Mouse (Mus musculus) cortical plate, adult 2 months (tissue): ENCODE data around the gene Fgd2. TPM values are rescaled to one million over a fixed set of nuclear protein-coding genes. Genes with fewer than 3 reads are reported as not detected.

Experiments
- H3K27ac ChIP-seq: fragments of 200-500 bp; 2 replicates; pipeline ENCODE4 v1.5.1; 2012; ENCODE audit warnings: low read length, control low read depth, inconsistent platforms; ENCODE audit not compliant: insufficient read depth
- H3K4me1 ChIP-seq: fragments of 200-500 bp; 2 replicates; pipeline ENCODE4 v1.6.1; 2011; ENCODE audit warnings: low read length; ENCODE audit not compliant: control insufficient read depth, insufficient read depth
- H3K4me3 ChIP-seq: fragments of 200-500 bp; 2 replicates; pipeline ENCODE4 v1.5.1; 2011; ENCODE audit warnings: mild to moderate bottlenecking, low read length, control low read depth; ENCODE audit not compliant: insufficient read depth
- CTCF ChIP-seq: fragments of 200-500 bp; IDR thresholded peaks from 2 replicates; pipeline ENCODE4 v1.5.1; 2011; ENCODE audit warnings: mild to moderate bottlenecking, control low read depth, low read length; ENCODE audit not compliant: insufficient read depth; ENCODE audit errors: extremely low read depth
- POLR2A ChIP-seq: fragments of 200-500 bp; IDR thresholded peaks from 2 replicates; pipeline ENCODE4 v1.6.1; 2011; ENCODE audit warnings: mild to moderate bottlenecking, low read length, control low read depth; ENCODE audit not compliant: insufficient read depth; ENCODE audit errors: extremely low read depth
- polyA plus RNA-seq: library from polyadenylated mRNA; depleted of rRNA; stranded (reverse); fragments of >200 nt; gene quantifications from 2 replicates; pipeline ENCODE4 v1.2.3, GENCODE M21; 2012

Gene Fgd2
- polyA plus RNA-seq, 1 experiment, result 16.8 TPM

- Histone ChIP-seq H3K4me3 (no peak overlapping the region), H3K4me1 (no peaks in the 10 kb centered on the region), H3K27ac (no peak overlapping the region)
- TF ChIP-seq CTCF, result no peak
- no peak for TF ChIP-seq POLR2A
Measured at GRCm38 (mm10) chr17:29399241-29399910, 38.7 kb downstream of the Fgd2 start.

- Histone ChIP-seq H3K4me1 (no peaks in the 10 kb centered on the region), H3K27ac (no peak overlapping the region), H3K4me3 (no peak overlapping the region)
- TF ChIP-seq CTCF (no peak), POLR2A (no peak)
Measured at GRCm38 (mm10) chr17:29400044-29400443, 39.3 kb downstream of the Fgd2 start.

GRCm38 (mm10) chr17:29401741-29402268, 41.1 kb downstream of the Fgd2 start:
- Histone ChIP-seq H3K27ac (no peak overlapping the region), H3K4me1 (no peaks in the 10 kb centered on the region), H3K4me3 (no peak overlapping the region)
- TF ChIP-seq POLR2A (no peak), CTCF (no peak)

GRCm38 (mm10) chr17:29403179-29403578, 42.5 kb downstream of the Fgd2 start:
- Histone ChIP-seq H3K4me1 (no peaks in the 10 kb centered on the region), H3K27ac (no peak overlapping the region), H3K4me3 (no peak overlapping the region)
- TF ChIP-seq CTCF (no peak), POLR2A (no peak)

GRCm38 (mm10) chr17:29405501-29405900, 44.8 kb downstream of the Fgd2 start:
- no peak for TF ChIP-seq CTCF
- no peak for TF ChIP-seq POLR2A
- Histone ChIP-seq H3K4me3 (no peak overlapping the region), H3K27ac (no peak overlapping the region), H3K4me1 (no peaks in the 10 kb centered on the region)

- Histone ChIP-seq H3K4me1 (no peaks in the 10 kb centered on the region), H3K27ac (no peak overlapping the region), H3K4me3 (no peak overlapping the region)
- no peak for TF ChIP-seq POLR2A
- no peak for TF ChIP-seq CTCF
Measured at GRCm38 (mm10) chr17:29406077-29406476, 45.4 kb downstream of the Fgd2 start.

- no peak overlapping the region for H3K4me3 ChIP-seq
- H3K4me1 ChIP-seq, result no peaks in the 10 kb centered on the region
- no peak overlapping the region for H3K27ac ChIP-seq
- no peak for TF ChIP-seq POLR2A
- no peak for TF ChIP-seq CTCF
Measured at GRCm38 (mm10) chr17:29407405-29407804, 46.7 kb downstream of the Fgd2 start.

GRCm38 (mm10) chr17:29408364-29408763, 47.6 kb downstream of the Fgd2 start:
- TF ChIP-seq POLR2A (no peak), CTCF (no peak)
- H3K4me1 ChIP-seq, result no peaks in the 10 kb centered on the region
- no peak overlapping the region for H3K4me3 ChIP-seq
- no peak overlapping the region for H3K27ac ChIP-seq

GRCm38 (mm10) chr17:29409800-29410343, 49.2 kb downstream of the Fgd2 start:
- H3K27ac ChIP-seq, result no peak overlapping the region
- H3K4me3 ChIP-seq, result no peak overlapping the region
- TF ChIP-seq CTCF, result no peak
- no peak for TF ChIP-seq POLR2A
- H3K4me1 ChIP-seq, result no peaks in the 10 kb centered on the region

- Histone ChIP-seq H3K4me1 (no peaks in the 10 kb centered on the region), H3K27ac (no peak overlapping the region), H3K4me3 (no peak overlapping the region)
- TF ChIP-seq CTCF (no peak), POLR2A (no peak)
Measured at GRCm38 (mm10) chr17:29411821-29412425, 51.2 kb downstream of the Fgd2 start.
